Mouse (Mus musculus) spleen, adult 2 months (tissue): Measurements from ENCODE around the gene Hist1h2bg.

Source experiments
- CTCF ChIP-seq: fragments of 200-500 bp; IDR thresholded peaks from 2 replicates; pipeline ENCODE4 v1.5.1; 2011; ENCODE audit warnings: mild to moderate bottlenecking, inconsistent platforms; ENCODE audit not compliant: insufficient read depth, insufficient read length, insufficient replicate concordance; ENCODE audit errors: extremely low read depth
- POLR2A ChIP-seq: fragments of 200-500 bp; IDR thresholded peaks from 2 replicates; pipeline ENCODE4 v1.6.1; 2011; ENCODE audit warnings: low read depth, low read length, inconsistent platforms

DNA sequence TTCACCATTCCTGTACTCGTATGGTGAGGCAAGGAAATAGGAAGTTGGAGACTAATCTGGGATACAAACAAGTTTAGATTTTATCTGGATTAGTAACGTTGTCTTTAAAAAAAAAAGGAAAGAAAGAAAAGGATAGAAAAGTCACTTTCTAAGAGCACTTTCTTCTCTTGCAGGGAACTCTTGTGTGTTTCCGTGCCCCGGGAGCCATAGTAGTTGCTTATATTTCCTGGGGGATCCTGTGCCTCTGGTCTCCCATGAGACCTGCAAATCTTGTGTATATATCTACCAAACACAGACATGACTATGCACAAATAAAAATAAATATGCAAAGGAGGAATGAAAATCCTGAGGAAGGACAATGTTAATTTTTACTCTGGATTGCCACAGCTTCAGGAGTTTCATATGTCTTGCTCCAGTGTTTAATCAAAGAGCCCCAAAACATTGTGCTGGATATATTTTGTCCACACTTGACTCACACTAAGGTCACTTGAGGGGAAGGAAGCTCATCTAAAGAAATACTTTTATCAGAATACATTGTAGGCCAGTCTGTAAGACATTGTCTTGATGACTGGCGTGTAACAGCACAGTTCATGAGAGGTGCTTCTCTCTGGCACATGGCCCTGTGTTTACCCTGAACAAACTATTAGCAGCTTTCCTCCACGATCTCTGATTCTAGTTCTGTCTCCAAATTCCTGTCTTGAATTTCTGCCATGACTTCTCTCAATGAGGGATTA, 5.9 kb downstream of the Hist1h2bg start:
- TF ChIP-seq CTCF (no peak), POLR2A (no peak)
